In genomic region chr1:189006826-189007225, GRCm38 (mm10) we compare ENCODE assay signal across 8 mouse cellular contexts. TPM values are rescaled to one million over a fixed set of nuclear protein-coding genes. Genes with fewer than 3 reads are reported as not detected.
A peak's percentile ranks its signal among the peaks of the same experiment; 100 is the strongest.
DNase-seq lines count a peak whose midpoint lies in the region; ATAC-seq lines count a peak whose summit lies in the region.

No protein-coding gene starts in this region.

- DNase-seq in CD4-positive, CD25-positive, alpha-beta regulatory T cell, adult 2 months (ENCODE audit: low read depth, low spot score), result peak; percentile 15
- no peak for DNase-seq in lung, postnatal 25 days (ENCODE audit: low spot score)
- DNase-seq in midbrain, embryonic 11.5 days (ENCODE audit: low spot score, missing footprints), result no peak
- DNase-seq in urinary bladder, postnatal 14 days (ENCODE audit: low spot score), result no peak
- no peak for DNase-seq in gastrocnemius, postnatal 4 days (ENCODE audit: low spot score in 2 of 2)

- peaks cover 13% of the 10 kb centered on the region for H3K4me1 ChIP-seq in lung, embryonic 16.5 days (replicated peaks; ENCODE audit: control insufficient read depth, insufficient read depth, low read length)
- peaks cover 21% of the 10 kb centered on the region for H3K4me1 ChIP-seq in hindbrain, embryonic 16.5 days (ENCODE audit: control insufficient read depth, insufficient read depth, low read depth, low read length)
- H3K4me1 ChIP-seq in midbrain, embryonic 11.5 days (ENCODE audit: control insufficient read depth, insufficient read depth, low read length), result peaks cover 9% of the 10 kb centered on the region

- H3K27me3 ChIP-seq in lung, embryonic 16.5 days (ENCODE audit: control insufficient read depth, insufficient read depth, low read depth, low read length), result no peaks in the 10 kb centered on the region
- no peaks in the 10 kb centered on the region for H3K27me3 ChIP-seq in hindbrain, embryonic 16.5 days (replicated peaks; ENCODE audit: control insufficient read depth, insufficient read depth, low read length)
- H3K27me3 ChIP-seq in midbrain, embryonic 11.5 days (ENCODE audit: control insufficient read depth, insufficient read depth, low read length), result no peaks in the 10 kb centered on the region

- H3K4me2 ChIP-seq in lung, embryonic 16.5 days (ENCODE audit: low read depth, low read length), result peak overlapping the region; percentile 91
- H3K4me2 ChIP-seq in hindbrain, embryonic 16.5 days (ENCODE audit: low read length), result peak overlapping the region; percentile 72
- peak overlapping the region; percentile 93 for H3K4me2 ChIP-seq in midbrain, embryonic 11.5 days

- ATAC-seq in CD4-positive, CD25-positive, alpha-beta regulatory T cell, adult 4 months, result no peak
- peak; percentile 20; the same call in 1 of the 2 replicates for ATAC-seq in lung, embryonic 16.5 days (ENCODE audit: low read depth)
- no peak; the same call in none of the 2 replicates for ATAC-seq in hindbrain, embryonic 16.5 days
- no peak for ATAC-seq in midbrain, embryonic 11.5 days (ENCODE audit: low FRiP score)

- H3K9ac ChIP-seq in lung, embryonic 16.5 days (ENCODE audit: low read length), result peak overlapping the region; percentile 95
- H3K9ac ChIP-seq in hindbrain, embryonic 16.5 days (ENCODE audit: low read depth, low read length), result peak overlapping the region; percentile 83
- H3K9ac ChIP-seq in midbrain, embryonic 11.5 days (ENCODE audit: low read length), result peak overlapping the region; percentile 92

- 0 out of 2 replicates have a peak overlapping the region, but pooled peaks have one; percentile 63 for H3K27ac ChIP-seq in lung, embryonic 16.5 days (ENCODE audit: low read length)
- H3K27ac ChIP-seq in hindbrain, embryonic 16.5 days (ENCODE audit: low read depth, low read length), result no peak overlapping the region
- H3K27ac ChIP-seq in midbrain, embryonic 11.5 days (ENCODE audit: low read depth, low read length), result no peak overlapping the region

- no peaks in the 10 kb centered on the region for H3K9me3 ChIP-seq in lung, embryonic 16.5 days (ENCODE audit: control insufficient read depth, low read length)
- H3K9me3 ChIP-seq in hindbrain, embryonic 16.5 days (ENCODE audit: control insufficient read depth, low read length), result no peaks in the 10 kb centered on the region
- H3K9me3 ChIP-seq in midbrain, embryonic 11.5 days (ENCODE audit: control insufficient read depth, low read length), result no peaks in the 10 kb centered on the region

- H3K36me3 ChIP-seq in lung, embryonic 16.5 days (ENCODE audit: control insufficient read depth, insufficient read depth, low read length), result no peaks in the 10 kb centered on the region
- no peaks in the 10 kb centered on the region for H3K36me3 ChIP-seq in hindbrain, embryonic 16.5 days (ENCODE audit: control insufficient read depth, insufficient read depth, low read length)
- no peaks in the 10 kb centered on the region for H3K36me3 ChIP-seq in midbrain, embryonic 11.5 days (ENCODE audit: control insufficient read depth, insufficient read depth, low read length)

- peak overlapping the region; percentile 99 for H3K4me3 ChIP-seq in lung, embryonic 16.5 days (ENCODE audit: low read length)
- H3K4me3 ChIP-seq in hindbrain, embryonic 16.5 days (ENCODE audit: low read length), result peak overlapping the region; percentile 93
- peak overlapping the region; percentile 97 for H3K4me3 ChIP-seq in midbrain, embryonic 11.5 days (ENCODE audit: low read depth, low read length)

- 1% methylated on average over 7 of the region's 7 CpGs for WGBS in lung, embryonic 16.5 days
- 3% methylated on average over 7 of the region's 7 CpGs for WGBS in hindbrain, embryonic 16.5 days
- WGBS in midbrain, embryonic 11.5 days, result 4% methylated on average over 7 of the region's 7 CpGs

RNA-seq across cellular contexts. Expression of gene Kctd3, which starts 0.8 kb away (rescaled TPM):
- polyA plus RNA-seq in CD4-positive, CD25-positive, alpha-beta regulatory T cell, adult 4 months (2017; shearing (Covaris generic)), result 1 to 10 TPM; 5.9 to 8.2 TPM
- polyA plus RNA-seq in lung, embryonic 16.5 days (2015; fragmentation: Nextera tagmentation; extraction: Ambion mirVana), result 24.5 and 26.3 TPM in 2 replicates
- 45.8 and 50.5 TPM in 2 replicates for polyA plus RNA-seq in hindbrain, embryonic 16.5 days (2015; fragmentation: Nextera tagmentation; extraction: Ambion mirVana)
- 36.1 and 36.7 TPM in 2 replicates for polyA plus RNA-seq in midbrain, embryonic 11.5 days (2014; fragmentation: Nextera tagmentation; extraction: Ambion mirVana)
- total RNA-seq in gastrocnemius, postnatal 4 days (2021), result 10 to 100 TPM; 39.7 to 41.9 TPM
